Mouse (Mus musculus) CH12F3 (cell line): ENCODE measurements around the gene Gm45208.

ENCODE experiments used
- in situ Hi-C: fragments of 300-500 bp; cut with MboI; formaldehyde crosslinking; loops from 2 replicates; pipeline ENCODE4 v1.14.3; 2020; ENCODE audit warnings: low sequenced_read_pairs

The Gm45208 gene

GRCm38 (mm10) chrX:7769302-7770017 is 47.4 kb downstream of the Gm45208 start:
- in situ Hi-C loops = no loop called here

DNA sequence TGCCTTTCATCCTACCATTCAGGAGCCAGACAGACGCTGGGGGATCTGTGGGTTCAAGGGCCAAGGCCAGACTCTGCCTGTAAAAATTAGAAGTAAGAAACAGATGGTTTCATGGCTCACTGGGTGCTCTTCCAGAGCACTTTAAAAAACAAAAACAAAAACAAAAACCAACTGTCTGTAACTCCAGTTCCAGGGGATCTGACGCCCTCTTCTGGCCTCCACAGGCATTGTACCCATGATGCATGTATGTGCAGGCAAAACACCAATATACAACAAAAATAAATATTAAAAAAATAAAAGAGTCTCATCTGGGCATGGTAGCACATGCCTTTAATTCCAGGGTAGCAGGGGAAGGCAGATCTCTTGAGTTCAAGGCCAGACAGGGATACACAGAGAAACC is 50.7 kb downstream of the Gm45208 start:
- in situ Hi-C loops = no loop called here

GRCm38 (mm10) chrX:7775501-7776205 is 53.6 kb downstream of the Gm45208 start:
- in situ Hi-C loops = no loop called here

DNA sequence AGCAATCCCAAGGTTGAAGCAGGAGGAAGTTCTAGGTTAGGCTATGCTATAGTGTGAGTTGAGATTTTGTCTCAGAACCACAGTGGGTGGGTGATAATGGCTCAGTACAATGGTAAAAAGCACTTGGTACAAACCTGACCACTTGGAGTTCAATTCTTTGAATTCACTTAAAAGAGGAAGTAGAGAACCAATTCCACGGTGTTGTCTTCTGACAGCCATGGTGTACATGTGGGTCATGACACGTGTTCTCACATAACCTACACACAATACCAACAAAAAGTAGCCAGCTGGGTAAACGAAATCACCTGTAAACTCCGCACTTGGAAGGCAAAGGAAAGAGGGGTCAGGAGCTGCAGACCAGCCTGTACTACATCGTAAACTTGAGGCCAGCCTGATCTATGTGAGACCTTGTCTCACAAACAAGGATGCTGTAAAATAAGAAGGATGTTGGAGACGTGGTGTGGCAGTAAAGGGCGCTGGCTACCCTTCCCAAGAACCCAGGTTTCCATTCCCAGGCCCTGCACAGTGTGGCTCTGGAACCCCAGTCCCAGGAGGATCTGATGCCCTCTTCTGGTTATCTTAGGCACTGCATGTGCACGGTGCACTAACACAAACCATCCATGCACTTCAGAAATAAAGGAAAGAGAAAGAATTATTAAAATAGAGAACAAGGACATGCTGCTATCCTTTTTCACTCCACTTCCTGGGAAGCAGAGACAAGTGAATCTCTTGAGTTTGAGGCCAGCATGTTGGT is 54.5 kb downstream of the Gm45208 start:
- in situ Hi-C loops = no loop called here

GRCm38 (mm10) chrX:7778450-7779244 is 56.6 kb downstream of the Gm45208 start:
- in situ Hi-C loops = no loop called here

DNA sequence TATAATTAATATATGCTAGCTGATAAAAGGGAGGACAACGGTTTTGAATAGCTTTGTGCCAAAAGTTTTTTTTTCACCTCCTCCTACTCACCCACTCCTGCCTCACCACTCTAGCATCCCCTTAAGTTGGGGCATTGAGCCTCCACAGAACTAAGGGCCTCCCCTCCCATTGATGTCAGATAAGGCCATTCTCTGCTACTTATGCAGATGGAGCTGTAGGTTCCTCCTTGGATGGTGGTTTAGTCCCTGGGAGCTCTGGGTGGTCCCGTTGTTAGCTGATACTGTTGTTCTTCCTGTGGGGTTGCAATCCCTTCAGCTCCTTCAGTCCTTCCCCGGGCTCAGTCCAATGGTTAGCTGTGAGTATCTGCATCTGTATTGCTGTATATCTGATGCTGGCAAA is 57.2 kb downstream of the Gm45208 start:
- in situ Hi-C loops = no loop called here
